Mouse (Mus musculus) embryonic stem cell, embryonic (primary cell): ENCODE results near the gene Aifm1.

Experiments
- CTCF ChIA-PET, 4 experiments: fragments of 300-600 bp in 2 of 4; fragments of 350-600 bp in 2 of 4; sonication (Branson Sonifier 250); formaldehyde crosslinking; loops; one replicate each; lab custom pipeline; 2022; ENCODE audit warnings: inconsistent platforms in 2 of 4; lab: Charles Lee
- POLR2A ChIA-PET, 4 experiments: fragments of 300-600 bp in 2 of 4; fragments of 350-600 bp in 2 of 4; sonication (Branson Sonifier 250); formaldehyde crosslinking; loops; one replicate each; lab custom pipeline; 2022; ENCODE audit warnings: antibody characterized with exemption in 4 of 4, inconsistent platforms in 1 of 4; lab: Charles Lee

The Aifm1 gene

GRCm38 (mm10) chrX:48464436-48464835 lies 48.9 kb downstream of the Aifm1 start:
- ChIA-PET POLR2A (interaction anchor here in 2 of 4 experiments (0.6 to 1.3 kb wide), 2 partner anchors 36 to 154 kb away, joined by 3 to 4 read pairs; no protein-coding TSS in a partner anchor), CTCF (interaction anchor here in 2 of 4 experiments (0.8 to 2.3 kb wide), 2 partner anchors 41 to 54 kb away, joined by 4 to 7 read pairs; no protein-coding TSS in a partner anchor)

GRCm38 (mm10) chrX:48463636-48464035 lies 49.7 kb downstream of the Aifm1 start:
- POLR2A ChIA-PET = interaction anchor here in 3 of 4 experiments (0.7 to 2.1 kb wide), 12 partner anchors 10 to 320 kb away, joined by 3 to 23 read pairs (median 3); partner anchors contain the start of gene Rab33a (in 1 of the 3)
- CTCF ChIA-PET = interaction anchor here in 2 of 4 experiments (1.0 to 2.3 kb wide), 6 partner anchors 11 to 551 kb away, joined by 3 to 12 read pairs (median 6); partner anchors contain the start of gene Ocrl (in 1 of the 2)

- ChIA-PET CTCF (interaction anchor here (0.5 to 2.3 kb wide), 43 partner anchors 8 to 1498 kb away, joined by 3 to 19 read pairs (median 4); partner anchors contain the start of gene Ocrl (in 1 of the 4)), POLR2A (interaction anchor here in 3 of 4 experiments (0.5 to 2.9 kb wide), 29 partner anchors 8 to 320 kb away, joined by 3 to 23 read pairs (median 4); partner anchors contain the start of genes Rab33a (in 1 of the 3) and Utp14a (in 1 of the 3))
Observed at GRCm38 (mm10) chrX:48462754-48463507, 50.4 kb downstream of the Aifm1 start, which contains the start of gene Elf4. TSS of gene Elf4 (minus strand) at chrX:48463132.

- ChIA-PET POLR2A (interaction anchor here in 3 of 4 experiments (0.5 to 2.9 kb wide), 24 partner anchors 8 to 206 kb away, joined by 3 to 23 read pairs (median 4); partner anchors contain the start of genes Rab33a (in 1 of the 3) and Utp14a (in 1 of the 3)), CTCF (interaction anchor here (0.6 to 2.3 kb wide), 34 partner anchors 8 to 467 kb away, joined by 3 to 19 read pairs (median 4); no protein-coding TSS in a partner anchor)
Observed at GRCm38 (mm10) chrX:48462297-48462696, 51.1 kb downstream of the Aifm1 start.

GRCm38 (mm10) chrX:48461006-48461405 lies 52.4 kb downstream of the Aifm1 start:
- ChIA-PET CTCF (no interaction called here), POLR2A (interaction anchor here in 2 of 4 experiments (0.6 to 2.9 kb wide), 6 partner anchors 8 to 208 kb away, joined by 3 to 8 read pairs (median 4); no protein-coding TSS in a partner anchor)

- CTCF ChIA-PET = no interaction called here
- POLR2A ChIA-PET = interaction anchor here in 2 of 4 experiments (0.8 to 2.9 kb wide), 3 partner anchors 9 to 109 kb away, joined by 3 to 8 read pairs (median 5); no protein-coding TSS in a partner anchor
Observed at GRCm38 (mm10) chrX:48460496-48460895, 52.9 kb downstream of the Aifm1 start.

- ChIA-PET POLR2A (interaction anchor here in 2 of 4 experiments (0.6 to 1.7 kb wide), 4 partner anchors 18 to 112 kb away, joined by 3 to 4 read pairs (median 3); no protein-coding TSS in a partner anchor), CTCF (interaction anchor here in 1 of 4 experiments (0.8 kb wide), 1 partner anchor 34 kb away, joined by 3 read pairs; no protein-coding TSS in a partner anchor)
Observed at GRCm38 (mm10) chrX:48456956-48457355, 56.4 kb downstream of the Aifm1 start.

- CTCF ChIA-PET = interaction anchor here (0.5 to 1.3 kb wide), 6 partner anchors 7 to 435 kb away, joined by 3 to 12 read pairs (median 4); partner anchors contain the start of gene Elf4 (in 2 of the 4)
- POLR2A ChIA-PET = interaction anchor here in 3 of 4 experiments (0.6 to 3.4 kb wide), 19 partner anchors 8 to 483 kb away, joined by 3 to 23 read pairs (median 4); partner anchors contain the start of genes Elf4 (in 3 of the 3) and Utp14a (in 1 of the 3)
Observed at GRCm38 (mm10) chrX:48455018-48455417, 58.3 kb downstream of the Aifm1 start.

- POLR2A ChIA-PET = interaction anchor here in 3 of 4 experiments (0.7 to 3.4 kb wide), 16 partner anchors 8 to 483 kb away, joined by 3 to 23 read pairs (median 4); partner anchors contain the start of genes Elf4 (in 3 of the 3) and Utp14a (in 1 of the 3)
- CTCF ChIA-PET = interaction anchor here (0.5 to 1.3 kb wide), 8 partner anchors 8 to 435 kb away, joined by 3 to 12 read pairs (median 4); partner anchors contain the start of gene Elf4 (in 3 of the 4)
Observed at GRCm38 (mm10) chrX:48454495-48454878, 58.9 kb downstream of the Aifm1 start.

- CTCF ChIA-PET = interaction anchor here (0.7 to 1.3 kb wide), 6 partner anchors 9 to 434 kb away, joined by 3 to 12 read pairs (median 4); partner anchors contain the start of gene Elf4 (in 3 of the 4)
- POLR2A ChIA-PET = interaction anchor here in 3 of 4 experiments (0.8 to 3.4 kb wide), 14 partner anchors 9 to 198 kb away, joined by 3 to 23 read pairs (median 4); partner anchors contain the start of genes Elf4 (in 3 of the 3) and Utp14a (in 2 of the 3)
Observed at GRCm38 (mm10) chrX:48453736-48454494, 59.4 kb downstream of the Aifm1 start.

- POLR2A ChIA-PET = interaction anchor here (0.6 to 3.4 kb wide), 15 partner anchors 9 to 197 kb away, joined by 3 to 23 read pairs (median 4); partner anchors contain the start of genes Elf4 (in 2 of the 4) and Utp14a (in 2 of the 4)
- CTCF ChIA-PET = interaction anchor here (0.6 to 2.0 kb wide), 6 partner anchors 9 to 197 kb away, joined by 3 to 11 read pairs (median 4); partner anchors contain the start of gene Elf4 (in 2 of the 4)
Observed at GRCm38 (mm10) chrX:48452931-48453673, 60.3 kb downstream of the Aifm1 start.

- POLR2A ChIA-PET = interaction anchor here (0.6 to 3.4 kb wide), 16 partner anchors 10 to 196 kb away, joined by 3 to 23 read pairs (median 4); partner anchors contain the start of genes Elf4 (in 2 of the 4) and Utp14a (in 2 of the 4)
- CTCF ChIA-PET = interaction anchor here (0.6 to 2.0 kb wide), 6 partner anchors 10 to 197 kb away, joined by 3 to 11 read pairs (median 4); partner anchors contain the start of gene Elf4 (in 2 of the 4)
Observed at GRCm38 (mm10) chrX:48452231-48452890, 61.0 kb downstream of the Aifm1 start.

GRCm38 (mm10) chrX:48449646-48450045 lies 63.7 kb downstream of the Aifm1 start:
- CTCF ChIA-PET = interaction anchor here in 2 of 4 experiments (1.0 to 1.3 kb wide), 3 partner anchors 13 to 27 kb away, joined by 3 to 4 read pairs (median 3); partner anchors contain the start of gene Elf4 (in 2 of the 2)
- POLR2A ChIA-PET = interaction anchor here in 3 of 4 experiments (0.5 to 1.0 kb wide), 3 partner anchors 17 to 38 kb away, joined by 3 to 4 read pairs (median 3); no protein-coding TSS in a partner anchor

GRCm38 (mm10) chrX:48444677-48445076 lies 68.7 kb downstream of the Aifm1 start:
- ChIA-PET CTCF (interaction anchor here in 1 of 4 experiments (0.6 kb wide), 1 partner anchor 34 kb away, joined by 4 read pairs; no protein-coding TSS in a partner anchor), POLR2A (interaction anchor here in 1 of 4 experiments (0.6 kb wide), 1 partner anchor 22 kb away, joined by 4 read pairs; no protein-coding TSS in a partner anchor)

GRCm38 (mm10) chrX:48441954-48442353 lies 71.4 kb downstream of the Aifm1 start:
- ChIA-PET POLR2A (interaction anchor here in 2 of 4 experiments (1.1 to 2.1 kb wide), 4 partner anchors 10 to 32 kb away, joined by 4 to 5 read pairs (median 4); no protein-coding TSS in a partner anchor), CTCF (no interaction called here)
